Mouse (Mus musculus) hindbrain, embryonic 13.5 days (tissue): ENCODE measurements around the gene Ganc. TPM values are rescaled to one million over a fixed set of nuclear protein-coding genes. Genes with fewer than 3 reads are reported as not detected.
A peak's percentile ranks its signal among the peaks of the same experiment; 100 is the strongest.

Experiments
- ATAC-seq: fragments of 200-750 bp; cut with Nextera tagmentation; 2 replicates; pipeline ENCODE4 v1.8.0; 2017; ENCODE audit warnings: moderate TSS enrichment; ENCODE audit not compliant: low FRiP score
- H3K27ac ChIP-seq: fragments of 300-500 bp; sonication (generic); 2 replicates; pipeline ENCODE4 v1.5.1; 2015; ENCODE audit warnings: inconsistent platforms, mild to moderate bottlenecking, moderate library complexity
- H3K27me3 ChIP-seq: fragments of 300-500 bp; sonication (generic); 2 replicates; pipeline ENCODE4 v1.6.1; 2015; ENCODE audit warnings: mild to moderate bottlenecking, inconsistent platforms
- H3K36me3 ChIP-seq: fragments of 300-500 bp; sonication (generic); 2 replicates; pipeline ENCODE4 v1.6.1; 2015; ENCODE audit warnings: mild to moderate bottlenecking, inconsistent platforms
- H3K4me1 ChIP-seq: fragments of 300-500 bp; sonication (generic); replicated peaks from 2 replicates; pipeline ENCODE4 v1.6.1; 2015; ENCODE audit warnings: inconsistent platforms
- H3K4me2 ChIP-seq: fragments of 300-500 bp; sonication (generic); 2 replicates; pipeline ENCODE4 v1.6.1; 2015; ENCODE audit warnings: inconsistent platforms, mild to moderate bottlenecking, moderate library complexity
- H3K4me3 ChIP-seq: fragments of 300-500 bp; sonication (generic); 2 replicates; pipeline ENCODE4 v1.5.1; 2015; ENCODE audit warnings: mild to moderate bottlenecking, inconsistent platforms
- H3K9ac ChIP-seq: fragments of 300-500 bp; sonication (generic); 2 replicates; pipeline ENCODE4 v1.6.1; 2015; ENCODE audit warnings: mild to moderate bottlenecking, inconsistent platforms
- H3K9me3 ChIP-seq: fragments of 300-500 bp; sonication (generic); 2 replicates; pipeline ENCODE4 v1.6.1; 2016; ENCODE audit warnings: inconsistent platforms
- WGBS: fragments of 180-500 bp; shearing (Covaris S2); methylation state at CpG from one replicate; pipeline ENCODE4 v1.1.7; 2015; 5-methylcytosine and 5-hydroxymethylcytosine counted together
- polyA plus RNA-seq: library from polyadenylated mRNA; unstranded; fragments of >200 nt; fragmentation: Nextera tagmentation; extraction: Ambion mirVana; gene quantifications from 2 replicates; pipeline ENCODE4 v1.2.1, GENCODE M21; 2015

Ganc gene
- polyA plus RNA-seq, result 10.3 and 12.0 TPM in 2 replicates

DNA sequence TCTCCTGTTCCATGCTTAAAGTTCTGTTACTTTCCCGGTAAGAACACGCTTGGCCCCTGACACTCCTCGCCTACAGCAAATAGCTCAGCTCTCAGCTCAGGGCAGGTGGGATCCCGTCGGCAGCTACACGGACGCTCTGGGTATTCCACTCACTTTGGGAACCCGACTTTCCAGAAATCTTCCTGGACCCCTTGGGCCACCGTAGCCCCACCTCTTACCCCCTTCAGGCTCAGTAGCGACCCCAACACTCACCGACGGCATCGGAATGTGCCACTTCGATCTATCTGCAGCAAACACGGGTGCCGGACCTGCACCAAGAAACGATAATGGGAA lies at the start of gene Ganc:
Gene Ganc (plus strand): TSS at position 244 of the 333 bp plus-strand sequence.
- H3K36me3 ChIP-seq, result 0 out of 2 replicates have a peak, but pooled peaks cover 5% of the 10 kb centered on the region
- WGBS, result under 1% methylated on average over 17 of the region's 17 CpGs
- H3K27me3 ChIP-seq, result no peaks in the 10 kb centered on the region

DNA sequence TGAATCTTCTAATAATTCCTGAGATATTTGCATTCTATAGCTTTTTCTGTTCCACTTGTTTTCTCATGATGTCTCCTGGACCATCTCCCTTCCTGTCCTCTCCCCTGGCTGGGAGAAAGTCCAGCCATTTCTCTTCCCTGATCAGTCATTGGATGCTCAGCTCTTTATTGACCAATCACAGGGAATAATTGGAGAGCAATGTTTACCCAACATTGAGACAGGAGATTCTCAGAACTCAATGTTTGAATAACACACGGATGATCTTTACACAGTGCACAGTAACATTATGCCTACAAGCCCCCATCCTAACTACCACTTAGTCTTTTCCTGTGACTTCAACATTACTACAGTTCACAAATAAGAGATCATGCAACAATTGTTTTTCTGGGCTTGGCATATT lies 43.3 kb upstream of the Ganc start:
- Histone ChIP-seq H3K9me3 (no peaks in the 10 kb centered on the region), H3K27me3 (no peaks in the 10 kb centered on the region), H3K4me1 (no peaks in the 10 kb centered on the region), H3K36me3 (peaks cover 67% of the 10 kb centered on the region), H3K27ac (no peak overlapping the region), H3K4me2 (no peak overlapping the region), H3K9ac (no peak overlapping the region), H3K4me3 (no peak overlapping the region)
- WGBS, result 84% methylated on average over 1 of the region's 1 CpGs
- ATAC-seq, result no peak

More for the DNA sequence above, at the start of gene Ganc:
- peaks cover 8% of the 10 kb centered on the region for H3K9me3 ChIP-seq
- peak within 1 kb of the TSS; percentile 91 for H3K27ac ChIP-seq
- ATAC-seq, result peak; percentile 90
- H3K4me1 ChIP-seq, result peaks cover 26% of the 10 kb centered on the region
- peak within 1 kb of the TSS; percentile 82 for H3K4me3 ChIP-seq
- peak within 1 kb of the TSS; percentile 87 for H3K9ac ChIP-seq
- peak within 1 kb of the TSS; percentile 70 for H3K4me2 ChIP-seq

DNA sequence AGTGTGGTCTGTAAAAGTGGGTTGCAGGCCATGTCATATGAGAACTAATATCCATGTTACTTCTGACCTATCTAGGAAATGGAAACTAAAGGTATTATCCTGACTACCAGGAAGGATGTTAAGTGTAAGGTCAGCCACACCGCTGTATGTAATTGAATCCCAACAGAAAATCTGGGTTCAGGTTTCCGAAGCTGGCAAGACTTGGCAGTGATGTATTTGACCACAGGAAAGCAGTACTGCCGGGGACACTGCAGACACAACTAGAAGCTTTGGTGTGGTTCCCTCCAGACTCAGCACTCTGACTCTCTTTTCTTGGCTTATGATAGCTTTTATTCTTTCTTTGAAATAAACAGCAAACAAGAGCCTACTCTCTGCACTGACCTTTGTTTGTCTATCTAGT lies 37.2 kb upstream of the Ganc start:
- no peak overlapping the region for H3K9ac ChIP-seq
- H3K36me3 ChIP-seq, result peaks cover 74% of the 10 kb centered on the region
- no peak overlapping the region for H3K4me3 ChIP-seq
- no peak for ATAC-seq
- no peak overlapping the region for H3K4me2 ChIP-seq
- no peaks in the 10 kb centered on the region for H3K27me3 ChIP-seq
- no peak overlapping the region for H3K27ac ChIP-seq
- WGBS, result 96% methylated on average over 3 of the region's 3 CpGs
- H3K9me3 ChIP-seq, result no peaks in the 10 kb centered on the region
- H3K4me1 ChIP-seq, result no peaks in the 10 kb centered on the region

GRCm38 (mm10) chr2:120367416-120368207 lies 36.1 kb upstream of the Ganc start:
- H3K36me3 ChIP-seq, result peaks cover 72% of the 10 kb centered on the region
- no peak for ATAC-seq
- WGBS, result 94% methylated on average over 4 of the region's 4 CpGs

DNA sequence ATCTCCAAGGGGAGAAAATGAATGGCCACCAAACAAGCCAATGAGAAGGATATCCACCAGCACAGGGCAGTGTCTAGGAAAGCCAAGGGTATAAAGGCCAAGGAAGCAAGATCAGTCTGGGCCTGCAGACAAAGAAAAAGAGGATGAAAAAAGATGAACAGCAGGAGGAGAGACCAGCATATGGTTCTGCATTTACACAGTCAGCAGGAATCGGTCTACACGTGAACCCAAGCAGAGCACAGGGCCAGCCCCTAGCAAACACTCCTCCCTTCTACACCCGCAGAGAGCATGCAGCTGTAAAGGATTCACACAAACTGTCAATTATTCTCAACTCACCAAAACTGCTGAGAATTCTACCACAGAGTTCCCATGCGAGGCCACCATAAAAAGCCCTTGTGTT lies 29.8 kb upstream of the Ganc start:
- Histone ChIP-seq H3K4me1 (no peaks in the 10 kb centered on the region), H3K4me3 (no peak overlapping the region), H3K36me3 (peaks cover 77% of the 10 kb centered on the region), H3K27ac (no peak overlapping the region), H3K9me3 (no peaks in the 10 kb centered on the region), H3K9ac (no peak overlapping the region), H3K4me2 (no peak overlapping the region), H3K27me3 (no peaks in the 10 kb centered on the region)
- 74% methylated on average over 4 of the region's 4 CpGs for WGBS
- no peak for ATAC-seq

More at GRCm38 (mm10) chr2:120367416-120368207, 36.1 kb upstream of the Ganc start:
- Histone ChIP-seq H3K27ac (no peak overlapping the region), H3K4me2 (no peak overlapping the region), H3K27me3 (no peaks in the 10 kb centered on the region), H3K4me1 (no peaks in the 10 kb centered on the region), H3K9ac (no peak overlapping the region), H3K9me3 (no peaks in the 10 kb centered on the region), H3K4me3 (no peak overlapping the region)

GRCm38 (mm10) chr2:120386264-120386663 lies 17.4 kb upstream of the Ganc start:
- Histone ChIP-seq H3K9ac (no peak overlapping the region), H3K27me3 (no peaks in the 10 kb centered on the region), H3K9me3 (no peaks in the 10 kb centered on the region), H3K4me1 (no peaks in the 10 kb centered on the region), H3K4me2 (no peak overlapping the region), H3K27ac (no peak overlapping the region), H3K4me3 (no peak overlapping the region), H3K36me3 (peaks cover 66% of the 10 kb centered on the region)
- 94% methylated on average over 1 of the region's 1 CpGs for WGBS
- ATAC-seq, result no peak

DNA sequence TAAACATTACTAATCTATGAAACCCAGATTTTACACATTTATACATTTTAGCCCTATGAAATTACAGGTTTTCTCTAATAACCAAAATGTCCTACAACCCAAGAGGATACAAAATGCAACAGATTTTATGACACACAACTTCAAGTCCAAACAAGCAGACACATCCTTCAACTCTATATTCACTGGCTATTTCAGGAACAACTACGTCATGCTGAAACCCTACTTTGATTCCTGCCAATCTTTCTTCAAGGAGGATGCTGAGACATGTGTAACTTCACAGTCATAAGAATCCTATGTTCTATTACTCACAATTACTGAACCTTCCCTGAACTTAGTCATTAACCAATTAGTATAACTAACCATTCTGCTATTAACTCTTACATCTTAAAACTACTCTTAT lies 16.4 kb upstream of the Ganc start:
- peaks cover 62% of the 10 kb centered on the region for H3K36me3 ChIP-seq
- no peak overlapping the region for H3K9ac ChIP-seq
- WGBS, result 94% methylated on average over 1 of the region's 1 CpGs
- no peaks in the 10 kb centered on the region for H3K9me3 ChIP-seq
- no peak for ATAC-seq
- no peaks in the 10 kb centered on the region for H3K27me3 ChIP-seq
- H3K4me1 ChIP-seq, result no peaks in the 10 kb centered on the region
- H3K4me3 ChIP-seq, result no peak overlapping the region
- H3K4me2 ChIP-seq, result no peak overlapping the region
- H3K27ac ChIP-seq, result no peak overlapping the region

GRCm38 (mm10) chr2:120389376-120389775 lies 14.3 kb upstream of the Ganc start:
- Histone ChIP-seq H3K9ac (no peak overlapping the region), H3K4me2 (no peak overlapping the region), H3K27me3 (no peaks in the 10 kb centered on the region), H3K4me1 (no peaks in the 10 kb centered on the region), H3K4me3 (no peak overlapping the region), H3K9me3 (no peaks in the 10 kb centered on the region), H3K27ac (no peak overlapping the region), H3K36me3 (peaks cover 67% of the 10 kb centered on the region)
- ATAC-seq, result no peak
- WGBS, result 93% methylated on average over 3 of the region's 3 CpGs

- no peaks in the 10 kb centered on the region for H3K9me3 ChIP-seq
- no peak overlapping the region for H3K4me3 ChIP-seq
- ATAC-seq, result no peak
- WGBS, result 100% methylated on average over 1 of the region's 1 CpGs
- H3K27me3 ChIP-seq, result no peaks in the 10 kb centered on the region
- peaks cover 69% of the 10 kb centered on the region for H3K36me3 ChIP-seq
- H3K27ac ChIP-seq, result no peak overlapping the region
- H3K4me2 ChIP-seq, result no peak overlapping the region
- H3K4me1 ChIP-seq, result no peaks in the 10 kb centered on the region
- H3K9ac ChIP-seq, result no peak overlapping the region
Measured at GRCm38 (mm10) chr2:120390934-120391333, 12.8 kb upstream of the Ganc start.

GRCm38 (mm10) chr2:120392406-120392805 lies 11.3 kb upstream of the Ganc start:
- Histone ChIP-seq H3K27me3 (no peaks in the 10 kb centered on the region), H3K9me3 (no peaks in the 10 kb centered on the region), H3K9ac (no peak overlapping the region), H3K4me2 (no peak overlapping the region), H3K4me3 (no peak overlapping the region), H3K36me3 (peaks cover 73% of the 10 kb centered on the region), H3K4me1 (no peaks in the 10 kb centered on the region), H3K27ac (no peak overlapping the region)
- no peak for ATAC-seq

GRCm38 (mm10) chr2:120397951-120398350 lies 5.7 kb upstream of the Ganc start:
- H3K4me1 ChIP-seq, result peaks cover 12% of the 10 kb centered on the region
- no peak overlapping the region for H3K4me3 ChIP-seq
- H3K9ac ChIP-seq, result no peak overlapping the region; the same call in 1 of the 2 replicates
- H3K9me3 ChIP-seq, result no peaks in the 10 kb centered on the region
- no peak overlapping the region for H3K4me2 ChIP-seq
- peaks cover 38% of the 10 kb centered on the region for H3K36me3 ChIP-seq
- H3K27me3 ChIP-seq, result no peaks in the 10 kb centered on the region
- 100% methylated on average over 1 of the region's 1 CpGs for WGBS
- ATAC-seq, result no peak
- no peak overlapping the region for H3K27ac ChIP-seq

- Histone ChIP-seq H3K9me3 (peaks cover 4% of the 10 kb centered on the region; the same call in 1 of the 2 replicates), H3K27me3 (no peaks in the 10 kb centered on the region), H3K4me3 (peak overlapping the region; percentile 82), H3K27ac (no peak overlapping the region), H3K4me1 (peaks cover 26% of the 10 kb centered on the region), H3K4me2 (peak overlapping the region; percentile 70), H3K9ac (no peak overlapping the region), H3K36me3 (peaks cover 9% of the 10 kb centered on the region; the same call in 1 of the 2 replicates)
- ATAC-seq, result no peak
- 63% methylated on average over 3 of the region's 3 CpGs for WGBS
Measured at GRCm38 (mm10) chr2:120402813-120403212, 883 bp upstream of the Ganc start.
